Mouse (Mus musculus) kidney, postnatal 36 days (tissue): Measurements from ENCODE around the gene Vamp1.
A peak's percentile ranks its signal among the peaks of the same experiment; 100 is the strongest.

ENCODE experiments used
- DNase-seq, 2 experiments: peaks; one replicate each; pipeline ENCODE4 v3.0.0; 2021 to 2022; ENCODE audit warnings: mixed read lengths in 2 of 2

Vamp1 gene

DNA sequence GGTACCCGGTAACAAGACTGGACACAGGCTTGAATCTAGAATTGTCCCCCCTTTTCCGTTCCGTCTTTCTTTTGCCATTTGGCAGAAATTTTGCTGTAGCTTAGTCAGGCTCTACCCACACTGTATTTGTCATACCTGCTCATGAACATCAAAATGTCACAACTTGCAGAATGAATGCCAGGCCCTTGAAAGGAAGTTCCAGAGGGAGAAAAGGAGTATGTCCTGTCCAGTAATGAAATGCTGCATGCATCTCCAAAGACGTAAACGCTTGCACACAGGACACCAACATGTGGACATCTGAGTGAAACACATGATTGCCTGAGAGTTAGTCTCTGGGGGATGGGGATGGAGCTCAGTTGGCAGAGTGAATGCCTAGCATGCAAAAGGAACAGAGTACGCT is 1.6 kb upstream of the Vamp1 start:
- DNase-seq = no peak

DNA sequence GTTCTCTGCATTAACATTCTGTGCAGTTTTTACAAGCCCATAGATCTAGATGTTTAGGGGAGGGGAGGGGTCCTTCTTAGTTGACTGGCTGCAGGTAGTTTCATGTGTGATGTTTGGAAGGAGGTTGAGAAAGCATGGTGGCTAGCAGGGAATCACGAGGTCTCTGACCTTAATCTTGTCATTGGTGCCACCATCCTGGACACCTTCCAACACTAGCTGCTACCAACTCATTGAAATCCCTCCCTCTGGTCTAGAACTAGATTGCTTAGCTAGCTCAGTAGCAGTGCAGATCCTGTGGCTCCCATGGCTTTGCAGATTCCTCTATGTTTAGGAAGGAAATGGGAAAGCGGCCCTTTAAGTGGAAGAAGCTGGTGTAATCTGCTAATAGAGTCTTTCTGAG is 1.5 kb downstream of the Vamp1 start:
- DNase-seq = no peak

DNA sequence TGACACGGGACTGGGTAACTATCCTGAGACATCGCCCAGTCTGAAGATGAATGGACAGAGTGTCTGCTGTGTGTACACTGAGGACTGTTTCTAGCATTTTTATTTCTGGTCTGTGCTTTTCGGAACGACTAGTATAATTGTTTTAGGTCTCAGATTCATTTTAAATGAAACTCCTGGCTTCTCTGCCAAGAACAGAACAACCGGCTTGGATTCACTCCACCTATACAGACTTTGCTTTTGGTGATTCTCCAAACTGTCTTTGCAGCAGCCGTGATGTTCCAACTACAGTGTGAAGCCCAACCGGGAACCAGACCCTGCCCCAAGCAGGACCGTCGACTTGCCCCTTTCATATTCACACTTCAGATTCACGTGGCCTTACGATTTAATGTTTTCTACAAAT is 2.5 kb downstream of the Vamp1 start:
- DNase-seq = no peak

DNA sequence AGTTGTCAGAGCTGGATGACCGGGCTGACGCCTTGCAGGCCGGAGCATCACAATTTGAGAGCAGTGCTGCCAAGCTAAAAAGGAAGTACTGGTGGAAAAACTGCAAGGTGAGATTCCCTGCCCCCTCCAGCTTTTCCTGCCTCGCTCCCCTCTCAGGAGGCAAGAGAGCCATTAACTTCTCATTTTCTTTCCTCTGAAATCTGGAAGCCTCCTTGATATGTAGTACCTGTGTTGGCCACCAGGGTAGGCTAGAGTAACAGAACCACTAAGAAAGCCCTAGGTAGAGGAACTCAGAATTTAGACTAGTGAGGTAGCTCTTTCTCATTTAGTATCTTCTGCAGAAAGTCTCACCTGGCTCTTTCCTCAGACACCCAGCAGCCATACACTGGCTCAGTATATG is 3.6 kb downstream of the Vamp1 start:
- peak; percentile 75 to 80 for DNase-seq

DNA sequence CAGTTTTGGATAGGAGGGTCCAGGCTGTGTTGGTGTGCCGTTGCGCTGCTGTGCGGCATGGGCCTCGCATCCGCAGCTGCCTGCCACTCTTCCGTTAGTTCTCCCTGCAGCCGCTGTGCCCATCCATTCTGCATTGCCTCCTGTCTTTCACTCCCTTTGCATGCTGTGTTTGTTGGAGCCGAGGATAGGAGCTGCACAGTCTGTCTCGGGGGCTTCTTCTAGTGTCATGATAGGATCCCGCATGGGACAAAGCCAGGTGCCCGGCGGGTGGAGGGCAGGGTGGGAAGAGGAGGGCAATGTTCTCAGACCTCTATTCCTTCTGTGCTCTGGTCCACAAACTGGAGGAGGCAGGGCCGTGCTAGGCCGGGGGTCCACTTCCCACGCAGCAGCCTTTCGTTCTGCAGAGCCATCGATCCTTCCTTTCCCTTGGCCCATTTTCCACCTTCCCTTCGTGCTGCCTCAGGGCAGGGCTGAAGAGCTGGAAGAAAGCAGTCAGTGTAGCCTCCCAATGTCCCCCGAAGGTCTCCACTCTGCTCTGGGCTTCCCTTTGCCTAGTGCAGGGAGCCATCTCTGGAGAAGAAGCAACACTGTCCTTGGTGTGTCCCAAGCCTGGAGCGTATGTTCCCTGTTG is 5.9 kb downstream of the Vamp1 start:
- no peak for DNase-seq

DNA sequence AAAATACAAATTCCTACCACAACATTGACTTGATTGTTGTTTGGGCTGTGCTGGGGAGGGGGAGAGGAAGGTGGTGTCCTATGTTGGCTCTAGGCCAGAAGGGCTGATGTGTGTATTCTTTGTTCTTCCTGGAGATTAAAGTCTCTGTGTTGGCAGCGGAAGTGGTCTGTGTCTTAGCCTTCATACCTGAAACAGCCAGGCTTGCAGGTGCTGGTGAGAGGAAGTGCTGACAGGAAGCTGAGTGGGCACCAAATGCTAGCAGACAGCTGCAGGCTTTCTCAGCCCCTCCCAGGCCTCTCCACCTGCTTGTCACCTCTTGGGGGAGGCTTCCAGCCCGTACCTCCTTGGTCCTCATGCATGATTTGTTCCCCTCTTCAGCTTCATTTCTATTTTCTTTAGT is 6.8 kb downstream of the Vamp1 start:
- DNase-seq = peak in 1 of 2 experiments; percentile 28

DNA sequence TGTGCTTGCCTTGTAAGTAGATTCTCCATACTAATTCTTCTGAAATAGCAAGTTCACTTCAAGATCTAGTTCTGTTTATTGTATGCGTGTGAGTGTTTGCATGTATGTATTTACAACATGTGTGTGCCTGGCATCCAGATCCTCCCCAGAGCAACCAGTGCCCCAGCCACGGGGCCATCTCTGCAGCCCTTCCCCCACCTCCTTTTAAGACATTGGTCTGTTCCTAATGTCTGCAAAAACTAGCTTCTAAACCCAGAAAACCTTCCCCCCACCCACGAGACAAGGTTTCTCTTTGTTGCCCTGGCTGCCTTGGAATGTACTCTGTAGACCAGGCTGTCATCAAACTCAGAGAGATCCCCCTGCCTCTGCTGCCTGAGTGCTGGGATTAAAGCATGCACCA is 7.2 kb downstream of the Vamp1 start:
- DNase-seq = no peak

DNA sequence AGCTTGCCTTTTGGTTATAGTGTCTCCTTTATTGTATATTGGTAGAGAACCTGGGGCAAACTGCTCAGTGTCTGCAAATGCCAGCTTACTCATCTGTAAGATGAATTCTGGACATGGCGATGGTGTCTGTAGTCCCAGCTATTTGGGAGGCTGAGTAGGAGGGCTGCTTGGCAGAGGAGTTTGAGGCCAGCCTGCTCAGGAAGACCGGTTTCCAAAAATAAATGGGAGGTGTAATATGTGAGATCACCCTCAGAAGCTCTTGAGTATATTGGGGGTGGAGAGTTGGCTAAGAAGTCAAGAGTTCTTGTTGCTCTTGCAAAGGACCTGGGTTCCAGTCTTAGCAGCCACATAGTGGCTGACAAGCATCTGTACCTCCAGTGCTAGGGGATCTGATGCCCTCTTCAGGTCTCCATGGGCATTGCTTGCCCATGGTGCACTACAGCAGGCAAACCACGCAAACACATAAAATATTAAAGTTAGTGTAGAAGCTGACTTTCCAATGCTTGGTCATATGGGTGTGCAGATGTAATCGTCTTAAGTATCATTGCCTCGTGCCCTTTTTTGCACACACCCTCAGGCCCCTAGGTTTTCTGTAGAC is 10.3 kb downstream of the Vamp1 start:
- DNase-seq = peak in 1 of 2 experiments; percentile 60

DNA sequence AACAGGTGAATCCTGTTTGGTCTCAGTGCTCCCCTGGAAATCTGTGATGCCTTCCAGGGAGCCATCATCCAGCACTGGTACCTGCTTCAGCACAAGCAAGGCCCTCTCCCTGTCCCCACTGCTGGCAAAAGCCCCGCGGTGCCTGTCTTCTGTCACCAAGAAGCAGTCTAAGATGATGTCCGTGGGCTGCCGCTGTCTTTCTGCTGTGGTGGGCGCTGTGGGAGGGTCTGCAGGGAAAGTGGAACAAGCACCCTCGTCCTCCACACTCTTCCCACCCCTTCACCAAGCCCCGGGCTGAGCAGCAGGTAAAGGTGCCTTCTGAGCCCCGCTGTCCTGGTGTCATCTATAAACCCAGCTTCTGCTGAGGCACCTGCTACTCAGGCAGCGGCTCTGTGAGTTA is 15.2 kb downstream of the Vamp1 start:
- DNase-seq = no peak

DNA sequence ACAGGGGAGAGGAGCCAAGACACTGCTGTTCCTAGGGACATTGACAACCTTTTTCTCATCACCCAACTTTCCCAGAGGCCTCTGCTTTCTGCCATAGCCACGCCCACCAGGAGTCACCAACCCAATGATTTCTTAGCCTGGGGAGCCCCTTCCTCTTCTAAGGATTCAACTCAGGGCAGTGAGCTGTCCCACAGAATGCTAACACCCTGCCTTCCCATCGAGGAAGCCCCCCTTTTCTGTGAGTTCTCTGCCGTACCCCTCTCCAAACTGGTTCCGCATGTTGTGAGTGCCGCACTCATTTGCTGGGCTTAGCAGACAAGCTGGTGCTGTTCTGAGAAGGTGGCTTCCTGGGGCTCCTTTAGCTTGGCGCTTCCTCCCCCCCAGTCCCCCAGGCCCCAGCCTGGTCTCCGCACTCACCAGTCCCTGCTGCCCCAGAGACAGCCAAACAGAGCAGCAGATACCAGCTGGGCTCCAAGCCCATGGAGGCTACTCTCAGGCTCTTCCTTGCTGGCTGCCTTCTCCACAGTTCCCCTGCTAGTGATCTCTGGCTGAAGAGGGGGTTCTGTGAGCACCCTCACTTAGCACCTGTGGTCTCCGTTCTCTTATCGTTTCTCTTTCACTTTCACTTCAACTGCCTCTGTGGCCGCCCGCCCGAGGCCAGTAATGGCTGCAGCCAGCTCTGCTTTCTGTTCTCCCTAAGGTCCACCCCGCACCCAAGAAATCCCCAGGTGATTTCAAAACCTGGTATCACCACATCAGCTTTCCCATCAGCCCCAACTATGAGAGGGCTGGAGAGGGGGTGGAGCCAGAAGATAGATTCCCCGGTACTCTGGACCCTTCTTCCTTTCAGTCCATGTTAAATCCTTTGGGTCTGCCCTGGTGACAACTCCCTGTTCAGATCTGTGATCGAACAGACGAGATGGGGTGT is 16.0 kb downstream of the Vamp1 start, which contains the start of gene Tapbpl:
Tapbpl (minus strand) TSS at position 744 of the 928 bp plus-strand sequence.
- peak; percentile 68 to 77 for DNase-seq

DNA sequence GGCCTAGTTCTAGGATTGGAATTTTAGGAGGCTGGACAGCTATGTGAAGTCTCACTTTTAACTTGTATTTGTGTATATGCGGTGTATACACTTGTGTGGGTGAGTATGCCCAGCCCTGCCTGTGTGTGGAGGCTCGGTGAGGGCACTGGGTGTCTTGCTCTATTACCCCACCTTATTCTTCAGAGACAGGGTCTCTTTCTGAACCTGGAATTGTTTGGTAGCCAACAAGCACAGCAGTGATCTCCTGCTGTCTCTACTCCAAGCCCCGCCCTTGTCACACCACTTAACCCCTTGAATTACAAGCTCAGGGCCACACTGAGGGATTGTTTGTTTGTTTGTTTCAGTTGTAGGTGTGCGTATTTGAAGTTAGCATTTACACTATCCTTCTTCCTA is 16.7 kb downstream of the Vamp1 start:
- DNase-seq = peak in 1 of 2 experiments; percentile 43

DNA sequence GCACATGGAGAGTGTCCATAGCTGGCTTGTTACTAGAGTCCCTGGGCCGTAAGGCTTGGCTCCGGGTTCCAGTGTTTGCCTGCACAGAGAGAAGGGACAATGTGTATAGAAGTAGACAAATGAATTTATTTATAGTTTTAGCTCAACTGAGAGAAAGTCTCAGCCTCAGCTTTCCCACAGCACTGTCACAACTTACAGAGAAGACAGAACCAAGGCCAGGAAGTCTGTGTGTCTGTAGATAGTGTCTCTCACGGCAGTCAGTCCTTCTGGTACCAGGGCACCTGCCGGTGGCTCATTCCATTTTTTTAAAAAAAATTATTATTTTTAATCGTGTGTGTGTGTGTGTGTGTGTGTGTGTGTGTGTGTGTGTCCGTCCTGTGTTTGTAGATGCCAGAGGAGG is 17.2 kb downstream of the Vamp1 start:
- DNase-seq = no peak

DNA sequence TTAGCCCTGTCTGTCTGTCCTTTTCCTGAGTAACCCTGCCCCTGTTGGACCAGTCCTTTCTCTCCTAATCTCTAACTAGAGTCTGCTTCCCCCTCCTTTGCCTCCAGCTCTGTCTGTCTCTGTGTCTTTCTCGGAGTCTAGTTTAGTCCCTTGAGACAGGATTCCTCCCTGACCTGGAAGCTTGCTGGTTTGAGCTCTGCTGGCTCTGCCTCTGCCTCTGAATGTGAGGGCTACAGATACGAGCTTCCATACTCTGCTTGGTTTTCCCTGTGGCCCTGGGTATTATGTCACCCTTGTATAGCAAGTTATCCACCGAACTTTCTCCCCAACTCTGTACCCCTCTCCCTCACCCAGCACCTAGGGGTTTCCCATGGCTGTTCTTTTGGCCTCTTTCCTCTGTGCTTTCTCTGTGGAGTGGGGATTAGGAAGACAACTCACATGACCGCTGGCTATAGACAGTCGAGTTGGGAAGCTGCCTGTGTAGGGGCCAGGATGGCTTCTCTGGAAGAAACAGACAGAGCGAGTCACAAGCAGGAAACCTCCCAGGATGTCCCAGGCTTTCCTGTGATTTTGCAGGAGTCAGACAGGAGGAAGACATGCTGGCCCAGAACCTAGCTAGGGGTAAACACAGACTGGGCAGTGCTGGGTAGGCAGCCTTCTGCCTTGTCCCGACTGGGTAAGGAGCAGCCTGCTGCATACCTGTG is 18.6 kb downstream of the Vamp1 start:
- peak in 1 of 2 experiments; percentile 37 for DNase-seq

DNA sequence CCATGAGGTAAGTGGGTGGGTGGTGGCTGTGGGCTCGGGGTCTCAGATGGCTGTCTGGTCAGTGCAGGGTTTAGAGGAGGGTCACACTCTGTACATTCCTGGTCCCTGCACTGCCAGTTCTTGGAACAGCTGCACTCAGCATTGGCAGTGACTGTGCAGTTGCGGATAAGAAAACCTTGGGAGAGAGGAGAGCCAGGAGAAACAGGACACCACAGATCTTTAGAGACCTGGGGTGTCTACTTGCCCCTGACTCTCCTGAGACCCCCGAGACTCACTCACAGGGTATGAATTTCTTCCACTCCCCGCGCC is 19.1 kb downstream of the Vamp1 start:
- DNase-seq = no peak

DNA sequence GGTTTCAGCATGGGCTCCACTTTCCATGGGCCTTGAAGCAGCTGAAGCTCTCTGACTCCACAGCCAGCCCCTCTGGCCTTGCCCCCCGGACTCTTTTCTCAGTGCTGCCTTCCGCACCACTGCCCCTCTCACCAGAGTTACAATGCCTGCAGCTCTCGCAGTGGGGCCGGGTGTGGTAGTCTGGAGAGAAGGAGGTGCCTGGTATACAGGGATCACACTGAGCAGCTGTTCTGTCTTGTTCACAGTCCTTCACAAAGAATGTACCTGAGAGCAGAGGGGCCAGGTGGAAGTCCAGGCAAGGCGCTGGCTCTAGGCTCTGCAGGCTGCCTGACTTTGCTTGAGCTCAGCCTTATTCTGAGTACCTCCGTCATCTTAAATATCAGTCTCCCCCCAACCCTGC is 21.0 kb downstream of the Vamp1 start:
- DNase-seq = no peak

DNA sequence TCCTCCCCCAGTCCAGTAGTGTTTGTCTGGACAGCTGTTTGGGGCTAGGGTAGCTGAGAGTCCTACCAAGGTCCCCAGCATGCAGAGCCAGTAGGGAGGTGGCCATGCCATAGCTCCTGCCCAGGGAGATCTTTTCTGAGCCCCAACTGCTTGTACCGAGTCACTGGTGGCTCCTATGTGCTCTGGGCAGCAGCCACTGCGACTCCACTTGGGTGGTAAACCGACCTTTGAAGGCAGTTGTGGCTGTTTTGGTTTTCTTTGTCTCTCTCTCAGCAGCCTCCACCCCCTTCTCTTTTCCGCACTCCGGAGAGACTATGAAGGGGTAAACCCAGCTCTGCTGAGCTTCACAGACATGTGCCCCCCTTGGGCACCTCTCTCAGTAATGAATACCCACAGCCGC is 21.4 kb downstream of the Vamp1 start, which contains the start of gene Cd27:
Cd27 (minus strand) TSS at position 229 of the 400 bp plus-strand sequence.
- no peak for DNase-seq

DNA sequence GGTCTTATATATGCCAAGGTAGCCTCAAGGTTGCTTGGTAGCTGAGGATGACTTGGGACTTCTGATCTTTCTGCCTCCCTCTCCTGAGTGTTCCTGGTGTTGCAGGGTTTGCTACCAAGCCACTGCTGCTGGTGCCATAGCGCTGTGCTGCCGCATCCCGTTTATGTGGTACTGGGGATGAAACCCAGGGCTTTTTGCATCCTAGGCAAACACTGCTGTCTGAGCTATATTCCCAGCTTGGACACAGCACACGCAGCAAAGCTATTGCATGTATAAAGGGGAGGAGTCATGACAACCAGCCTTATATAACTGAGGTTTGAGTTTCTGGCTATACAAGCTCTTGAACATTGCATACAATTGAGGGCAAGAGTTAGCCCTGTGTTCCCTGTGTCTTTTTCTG is 22.1 kb downstream of the Vamp1 start:
- DNase-seq = no peak

DNA sequence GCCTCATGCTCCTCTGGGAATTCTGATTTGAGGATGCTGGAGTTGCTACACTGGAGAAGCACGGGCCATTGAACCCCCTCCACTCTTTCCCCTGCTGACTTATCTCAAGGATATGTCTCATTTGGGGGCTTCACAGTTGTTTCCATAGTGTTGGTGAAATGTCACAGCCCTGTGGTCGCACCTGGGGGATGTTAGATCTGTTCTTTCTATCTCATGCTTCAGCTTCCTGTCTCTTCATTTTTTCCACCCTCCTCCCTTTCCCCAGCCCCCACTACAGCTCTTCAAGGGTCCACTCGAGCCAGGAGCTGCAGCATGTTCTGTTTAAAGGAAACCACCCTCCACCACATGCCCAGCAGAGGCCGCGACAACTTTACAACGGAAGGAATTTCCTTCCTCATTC is 23.0 kb downstream of the Vamp1 start:
- no peak for DNase-seq

DNA sequence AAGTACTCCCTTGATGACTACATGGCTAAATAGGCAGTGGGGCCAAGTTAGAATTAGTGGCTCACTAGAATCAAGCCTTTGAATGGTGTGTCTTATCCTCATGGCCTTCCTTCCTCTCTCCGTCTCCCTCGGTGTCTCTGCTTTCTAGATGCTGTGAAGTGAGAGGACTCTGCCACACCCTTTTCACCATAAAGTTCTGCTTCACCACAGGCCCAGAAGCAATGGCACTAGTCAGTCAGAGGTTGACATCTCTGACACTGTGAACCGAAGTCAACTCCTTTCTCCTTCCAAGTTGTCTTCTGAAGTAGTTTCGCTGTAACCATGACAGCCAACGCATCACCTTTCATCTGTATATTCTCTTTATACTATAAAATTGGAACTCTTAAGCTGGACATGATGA is 24.2 kb downstream of the Vamp1 start:
- no peak for DNase-seq

DNA sequence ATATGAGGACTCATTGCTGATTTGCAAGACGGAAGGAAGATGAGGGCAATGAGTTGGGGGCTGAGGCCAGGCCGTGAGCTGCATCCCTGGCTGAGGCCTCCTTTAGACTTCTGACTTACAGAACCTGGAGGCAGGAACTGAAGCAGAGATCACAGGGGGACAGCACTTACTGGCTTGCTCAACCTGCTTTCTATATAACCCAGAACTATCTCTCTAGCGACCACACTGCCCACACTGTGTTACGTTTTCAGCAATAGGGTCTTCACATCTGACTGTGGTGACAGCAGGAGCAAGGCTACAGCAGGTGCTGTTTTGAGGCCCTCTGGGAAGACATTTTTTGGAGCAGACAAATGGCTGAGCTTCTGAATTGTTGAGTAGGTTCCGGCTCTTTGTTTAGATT is 25.3 kb downstream of the Vamp1 start:
- no peak for DNase-seq

DNA sequence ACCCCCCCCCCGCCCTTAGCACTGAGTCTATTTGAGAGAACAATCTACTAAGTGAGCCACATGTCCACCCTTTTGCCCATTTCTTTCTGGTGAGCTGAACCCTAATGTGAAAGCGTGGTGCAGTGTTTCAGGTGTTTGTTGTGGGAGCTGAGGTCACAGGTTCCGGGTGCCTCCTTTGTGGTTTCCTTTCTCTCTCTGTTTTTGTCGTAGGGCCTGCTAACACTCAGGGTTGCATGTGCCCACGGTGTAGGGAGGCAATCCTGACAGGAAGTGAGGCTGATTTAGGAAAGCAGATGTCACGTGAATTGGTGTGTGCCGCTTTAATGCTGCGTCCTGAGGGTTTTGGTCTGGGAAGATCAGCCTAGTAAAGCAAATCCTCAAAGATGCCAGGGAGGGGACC is 26.2 kb downstream of the Vamp1 start:
- DNase-seq = no peak

DNA sequence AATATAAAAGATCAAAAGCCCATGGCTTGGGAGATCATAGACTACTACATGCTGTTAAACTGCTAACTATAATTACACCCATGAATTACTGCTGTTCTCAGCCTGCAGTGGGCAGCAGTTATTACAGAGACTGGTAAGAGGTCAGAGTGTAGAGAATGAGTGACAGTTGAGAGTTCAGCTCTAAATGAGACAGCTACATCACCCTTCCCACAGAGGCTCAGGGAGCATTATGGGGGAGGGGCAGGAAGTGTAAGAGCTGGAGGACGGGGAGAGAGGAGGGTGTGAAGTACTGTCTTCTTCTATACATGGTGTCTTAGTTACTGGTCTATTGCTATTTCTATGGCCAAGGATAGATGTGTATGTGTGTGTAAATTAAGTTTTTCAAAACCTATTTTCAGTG is 29.2 kb downstream of the Vamp1 start:
- DNase-seq = no peak

DNA sequence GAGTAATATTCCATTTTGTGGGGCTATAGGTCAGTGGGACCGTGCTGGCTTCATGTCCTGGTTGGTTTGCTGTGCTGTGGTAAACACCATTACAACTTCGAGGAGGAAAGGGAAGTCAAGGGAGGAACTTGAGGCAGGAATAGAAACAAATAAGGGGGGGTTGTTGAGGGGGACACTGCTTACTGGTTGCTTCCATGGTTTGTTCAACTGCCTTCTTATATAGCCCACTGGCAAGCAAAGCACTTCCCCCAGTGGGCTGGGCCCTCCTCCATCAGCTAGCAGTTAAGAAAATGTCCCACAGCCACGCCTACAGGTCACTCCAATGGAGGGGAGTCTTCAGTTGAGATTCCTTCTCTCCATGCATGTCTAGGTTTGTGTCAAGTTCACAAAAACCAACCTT is 36.9 kb downstream of the Vamp1 start:
- DNase-seq = no peak
